ENCODE assay signal across 26 mouse cellular contexts in genomic region chr7:49768509-49768908, GRCm38 (mm10). TPM values are rescaled to one million over a fixed set of nuclear protein-coding genes. Genes with fewer than 3 reads are reported as not detected.
DNase-seq lines count a peak whose midpoint lies in the region; ATAC-seq and TF ChIP-seq lines count a peak whose summit lies in the region.
"Had no signal": no experiment of that assay in that cellular context is flagged by ENCODE, and none has a peak within 500 bp of the region (broad histone marks: within the 10 kb centered on the region; RNA-seq: fewer than 3 reads in every experiment).

No protein-coding gene starts in this region.

- peaks cover 71% of the 10 kb centered on the region for H3K27me3 ChIP-seq in midbrain, embryonic 10.5 days (ENCODE audit: low read depth, poor library complexity, severe bottlenecking)
- 0 out of 2 replicates have a peak, but pooled peaks cover 2% of the 10 kb centered on the region for H3K27me3 ChIP-seq in midbrain, postnatal 0 days (ENCODE audit: insufficient read depth, low read length)
- peaks cover 6% of the 10 kb centered on the region for H3K27me3 ChIP-seq in midbrain, embryonic 14.5 days (ENCODE audit: control insufficient read depth, insufficient read depth, low read length)
- H3K27me3 ChIP-seq: embryonic facial prominence, embryonic 13.5 days; heart, embryonic 13.5 days had no signal

- no peak overlapping the region for H3K4me2 ChIP-seq in midbrain, postnatal 0 days (ENCODE audit: low read depth, low read length, poor library complexity, severe bottlenecking)
- peak overlapping the region; percentile 29 for H3K4me2 ChIP-seq in midbrain, embryonic 14.5 days (ENCODE audit: low read length)
- H3K4me2 ChIP-seq: embryonic facial prominence, embryonic 13.5 days; forebrain, embryonic 12.5 days; forebrain, embryonic 15.5 days; heart, embryonic 13.5 days; hindbrain, embryonic 14.5 days had no signal

- H3K4me3 ChIP-seq in midbrain, embryonic 10.5 days, result no peak overlapping the region
- H3K4me3 ChIP-seq in midbrain, postnatal 0 days (ENCODE audit: low read depth, low read length), result no peak overlapping the region
- no peak overlapping the region for H3K4me3 ChIP-seq in midbrain, embryonic 14.5 days (replicated peaks; ENCODE audit: low read depth, low read length)
- H3K4me3 ChIP-seq: embryonic facial prominence, embryonic 10.5 days; embryonic facial prominence, embryonic 13.5 days; erythroblast, embryonic 14.5 days; forebrain, embryonic 12.5 days; forebrain, embryonic 15.5 days; heart, adult 2 months; heart, embryonic 10.5 days; heart, embryonic 13.5 days had no signal

- no peak for TF ChIP-seq CTCF in midbrain, postnatal 0 days (IDR thresholded peaks at IDR 0.05)

- peaks cover 43% of the 10 kb centered on the region for H3K4me1 ChIP-seq in midbrain, embryonic 10.5 days
- H3K4me1 ChIP-seq in midbrain, postnatal 0 days (ENCODE audit: insufficient read depth, low read length), result no peaks in the 10 kb centered on the region
- H3K4me1 ChIP-seq in midbrain, embryonic 14.5 days (ENCODE audit: control insufficient read depth, insufficient read depth, low read length), result peaks cover 9% of the 10 kb centered on the region
- H3K4me1 ChIP-seq: embryonic facial prominence, embryonic 13.5 days had no signal

- no peaks in the 10 kb centered on the region; the same call in 1 of the 2 replicates for H3K9me3 ChIP-seq in midbrain, embryonic 10.5 days (replicated peaks)
- no peaks in the 10 kb centered on the region for H3K9me3 ChIP-seq in midbrain, postnatal 0 days (ENCODE audit: low read length)
- H3K9me3 ChIP-seq in midbrain, embryonic 14.5 days (ENCODE audit: control insufficient read depth, low read length), result no peaks in the 10 kb centered on the region
- H3K9me3 ChIP-seq: embryonic facial prominence, embryonic 10.5 days; embryonic facial prominence, embryonic 13.5 days; forebrain, embryonic 12.5 days; forebrain, embryonic 15.5 days; heart, embryonic 10.5 days; heart, embryonic 13.5 days had no signal

- peak; percentile 69 for DNase-seq in midbrain, embryonic 10.5 days (ENCODE audit: low spot score)
- no peak for DNase-seq in midbrain, postnatal 0 days (ENCODE audit: low spot score)
- DNase-seq in midbrain, embryonic 14.5 days, result peak; percentile 60
- DNase-seq in retina, embryonic 14.5 days (ENCODE audit: low spot score), result peak; percentile 83
- DNase-seq in adrenal gland, postnatal 10 days, result no peak
- DNase-seq in urinary bladder, postnatal 10 days (ENCODE audit: low spot score), result no peak
- DNase-seq in lung, postnatal 36 days, result no peak
- DNase-seq: adrenal gland, postnatal 14 days; cerebellum, adult 11-12 months; cerebellum, adult 8-10 months; cerebellum, postnatal 10 days; cerebellum, postnatal 36 days; embryo, embryonic 11 days; gastrocnemius, postnatal 25 days; heart, adult 2 months; heart, postnatal 14 days; heart, postnatal 4 days had no signal

- no peak overlapping the region for H3K27ac ChIP-seq in midbrain, embryonic 10.5 days (replicated peaks)
- H3K27ac ChIP-seq in midbrain, postnatal 0 days (ENCODE audit: low read depth, low read length), result no peak overlapping the region
- no peak overlapping the region for H3K27ac ChIP-seq in midbrain, embryonic 14.5 days (replicated peaks; ENCODE audit: low read depth, low read length)
- H3K27ac ChIP-seq: embryonic facial prominence, embryonic 10.5 days; embryonic facial prominence, embryonic 13.5 days; forebrain, embryonic 12.5 days; forebrain, embryonic 15.5 days; heart, adult 2 months; heart, embryonic 10.5 days; heart, embryonic 13.5 days; hindbrain, embryonic 14.5 days had no signal

- H3K36me3 ChIP-seq in midbrain, embryonic 10.5 days, result 0 out of 2 replicates have a peak, but pooled peaks cover 2% of the 10 kb centered on the region
- no peaks in the 10 kb centered on the region for H3K36me3 ChIP-seq in midbrain, postnatal 0 days (ENCODE audit: insufficient read depth, low read length)
- H3K36me3 ChIP-seq in midbrain, embryonic 14.5 days (ENCODE audit: control insufficient read depth, insufficient read depth, low read length), result no peaks in the 10 kb centered on the region
- H3K36me3 ChIP-seq: embryonic facial prominence, embryonic 10.5 days; embryonic facial prominence, embryonic 13.5 days; forebrain, embryonic 12.5 days; forebrain, embryonic 15.5 days; heart, embryonic 10.5 days had no signal

- WGBS in midbrain, embryonic 10.5 days, result 34% methylated on average over 9 of the region's 9 CpGs
- 20% methylated on average over 9 of the region's 9 CpGs for WGBS in midbrain, postnatal 0 days
- 9% methylated on average over 9 of the region's 9 CpGs for WGBS in midbrain, embryonic 14.5 days

- no peak for ATAC-seq in midbrain, postnatal 0 days (ENCODE audit: low FRiP score)
- ATAC-seq in midbrain, embryonic 14.5 days (ENCODE audit: low FRiP score, low TSS enrichment), result peak; percentile 73; the same call in 1 of the 2 replicates
- ATAC-seq: activated CD4-positive, CD25-positive, alpha-beta regulatory T cell, adult 4 months; forebrain, embryonic 15.5 days had no signal

- no peak overlapping the region for H3K9ac ChIP-seq in midbrain, postnatal 0 days (replicated peaks; ENCODE audit: low read length, poor library complexity, severe bottlenecking)
- H3K9ac ChIP-seq in midbrain, embryonic 14.5 days (replicated peaks; ENCODE audit: low read length), result no peak overlapping the region; the same call in 1 of the 2 replicates
- H3K9ac ChIP-seq: embryonic facial prominence, embryonic 13.5 days; forebrain, embryonic 12.5 days; forebrain, embryonic 15.5 days; heart, embryonic 13.5 days; hindbrain, embryonic 14.5 days had no signal

RNA-seq across cellular contexts. Expression of gene Htatip2, which starts 9.6 kb away (rescaled TPM):
- polyA plus RNA-seq in midbrain, embryonic 10.5 days (2016; fragmentation: Nextera tagmentation; extraction: Ambion mirVana), result 9.8 and 10.3 TPM in 2 replicates
- 0.38 and 2.4 TPM in 2 replicates for total RNA-seq in midbrain, postnatal 0 days (2014; rRNA removed)
- polyA plus RNA-seq in midbrain, postnatal 0 days (2015; fragmentation: Nextera tagmentation; extraction: Ambion mirVana), result 5.5 and 6.1 TPM in 2 replicates
- polyA plus RNA-seq in midbrain, embryonic 14.5 days (2014; fragmentation: Nextera tagmentation; extraction: Ambion mirVana), result 2.2 and 2.7 TPM in 2 replicates
- total RNA-seq in adrenal gland, postnatal 10 days (2021), result 10 to 100 TPM; 16.1 to 17.7 TPM

RNA-seq across cellular contexts. Expression of gene Prmt3, which starts 9.6 kb away (rescaled TPM):
- 81.2 and 82.3 TPM in 2 replicates for polyA plus RNA-seq in midbrain, embryonic 10.5 days (2016; fragmentation: Nextera tagmentation; extraction: Ambion mirVana)
- total RNA-seq in midbrain, postnatal 0 days (2014; rRNA removed), result 35.5 and 50.6 TPM in 2 replicates
- 35.9 and 38.1 TPM in 2 replicates for polyA plus RNA-seq in midbrain, postnatal 0 days (2015; fragmentation: Nextera tagmentation; extraction: Ambion mirVana)
- polyA plus RNA-seq in midbrain, embryonic 14.5 days (2014; fragmentation: Nextera tagmentation; extraction: Ambion mirVana), result 47.6 and 60.8 TPM in 2 replicates
- 10 to 100 TPM; 23.2 to 26.7 TPM for total RNA-seq in adrenal gland, postnatal 10 days (2021)

Comparison
In these comparisons a context has a peak if more than half of its experiments do, and no peak if none do; other contexts are left out.
1. DNase-seq: peak in midbrain, embryonic 10.5 days (single experiment), midbrain, embryonic 14.5 days (single experiment) and retina, embryonic 14.5 days (single experiment); none in midbrain, postnatal 0 days (single experiment), adrenal gland, postnatal 10 days (single experiment), urinary bladder, postnatal 10 days (single experiment) and lung, postnatal 36 days (single experiment).